Mouse (Mus musculus) limb, embryonic 13.5 days (tissue): ENCODE data around the gene Gm17304. TPM values are rescaled to one million over a fixed set of nuclear protein-coding genes. Genes with fewer than 3 reads are reported as not detected.

Experiments
- ATAC-seq: fragments of 200-750 bp; cut with Nextera tagmentation; 2 replicates; pipeline ENCODE4 v1.8.0; 2017; ENCODE audit warnings: low read depth, moderate number of reproducible peaks, moderate TSS enrichment; ENCODE audit not compliant: low FRiP score
- H3K27ac ChIP-seq: fragments of 300-500 bp; sonication (generic); 2 replicates; pipeline ENCODE4 v1.5.1; 2015; ENCODE audit warnings: inconsistent platforms, mild to moderate bottlenecking, moderate library complexity
- H3K27me3 ChIP-seq: fragments of 300-500 bp; sonication (generic); 2 replicates; pipeline ENCODE4 v1.6.1; 2015; ENCODE audit warnings: mild to moderate bottlenecking, inconsistent platforms
- H3K36me3 ChIP-seq: fragments of 300-500 bp; sonication (generic); 2 replicates; pipeline ENCODE4 v1.6.1; 2015; ENCODE audit warnings: inconsistent platforms, mild to moderate bottlenecking, moderate library complexity
- H3K4me1 ChIP-seq: fragments of 300-500 bp; sonication (generic); 2 replicates; pipeline ENCODE4 v1.6.1; 2015; ENCODE audit warnings: inconsistent platforms
- H3K4me2 ChIP-seq: fragments of 300-500 bp; sonication (generic); replicated peaks from 2 replicates; pipeline ENCODE4 v1.6.1; 2015; ENCODE audit warnings: inconsistent platforms, mild to moderate bottlenecking, moderate library complexity
- H3K4me3 ChIP-seq: fragments of 300-500 bp; sonication (generic); 2 replicates; pipeline ENCODE4 v1.5.1; 2015; ENCODE audit warnings: moderate library complexity, mild to moderate bottlenecking, inconsistent platforms
- H3K9ac ChIP-seq: fragments of 300-500 bp; sonication (generic); 2 replicates; pipeline ENCODE4 v1.6.1; 2015; ENCODE audit warnings: mild to moderate bottlenecking, inconsistent platforms
- H3K9me3 ChIP-seq: fragments of 300-500 bp; sonication (generic); 2 replicates; pipeline ENCODE4 v1.6.1; 2016; ENCODE audit warnings: inconsistent platforms
- WGBS: fragments of 180-500 bp; shearing (Covaris S2); methylation state at CpG from one replicate; pipeline ENCODE4 v1.1.7; 2015; 5-methylcytosine and 5-hydroxymethylcytosine counted together
- polyA plus RNA-seq: library from polyadenylated mRNA; unstranded; fragments of >200 nt; fragmentation: Nextera tagmentation; extraction: Ambion mirVana; gene quantifications from 2 replicates; pipeline ENCODE4 v1.2.1, GENCODE M21; 2015

Gene Gm17304
- polyA plus RNA-seq, 1 experiment from 2014 or later: not detected

GRCm38 (mm10) chr5:106594388-106594787, 14.5 kb upstream of the Gm17304 start:
- no peaks in the 10 kb centered on the region for H3K4me1 ChIP-seq
- H3K4me3 ChIP-seq: no peak overlapping the region
- H3K27me3 ChIP-seq: no peaks in the 10 kb centered on the region
- no peak for ATAC-seq
- no peak overlapping the region for H3K27ac ChIP-seq
- H3K9me3 ChIP-seq: no peaks in the 10 kb centered on the region; the same call in 1 of the 2 replicates
- no peak overlapping the region for H3K4me2 ChIP-seq
- H3K9ac ChIP-seq: no peak overlapping the region
- H3K36me3 ChIP-seq: peaks cover 29% of the 10 kb centered on the region

- H3K27ac ChIP-seq: no peak overlapping the region
- ATAC-seq: no peak
- H3K36me3 ChIP-seq: peaks cover 21% of the 10 kb centered on the region
- H3K9ac ChIP-seq: no peak overlapping the region
- no peaks in the 10 kb centered on the region for H3K9me3 ChIP-seq
- no peaks in the 10 kb centered on the region for H3K27me3 ChIP-seq
- 89% methylated on average over 2 of the region's 2 CpGs for WGBS
- H3K4me2 ChIP-seq: no peak overlapping the region
- H3K4me3 ChIP-seq: no peak overlapping the region
- no peaks in the 10 kb centered on the region for H3K4me1 ChIP-seq
Measured at GRCm38 (mm10) chr5:106597472-106597871, 11.4 kb upstream of the Gm17304 start.

GRCm38 (mm10) chr5:106599482-106599881, 9.4 kb upstream of the Gm17304 start:
- Histone ChIP-seq H3K27me3 (no peaks in the 10 kb centered on the region), H3K4me1 (no peaks in the 10 kb centered on the region), H3K9ac (no peak overlapping the region), H3K4me2 (no peak overlapping the region), H3K9me3 (no peaks in the 10 kb centered on the region), H3K4me3 (no peak overlapping the region), H3K27ac (no peak overlapping the region), H3K36me3 (peaks cover 22% of the 10 kb centered on the region)
- no peak for ATAC-seq
- 85% methylated on average over 8 of the region's 8 CpGs for WGBS

GRCm38 (mm10) chr5:106604381-106604780, 4.5 kb upstream of the Gm17304 start:
- no peak overlapping the region for H3K9ac ChIP-seq
- no peak for ATAC-seq
- peaks cover 11% of the 10 kb centered on the region for H3K4me1 ChIP-seq
- H3K36me3 ChIP-seq: peaks cover 26% of the 10 kb centered on the region
- H3K27ac ChIP-seq: no peak overlapping the region
- 89% methylated on average over 5 of the region's 5 CpGs for WGBS
- no peak overlapping the region for H3K4me3 ChIP-seq
- no peaks in the 10 kb centered on the region for H3K27me3 ChIP-seq
- no peak overlapping the region for H3K4me2 ChIP-seq
- H3K9me3 ChIP-seq: no peaks in the 10 kb centered on the region

GRCm38 (mm10) chr5:106605096-106605495, 3.8 kb upstream of the Gm17304 start:
- Histone ChIP-seq H3K4me3 (no peak overlapping the region), H3K27me3 (no peaks in the 10 kb centered on the region), H3K9ac (no peak overlapping the region), H3K27ac (no peak overlapping the region), H3K4me1 (peaks cover 11% of the 10 kb centered on the region), H3K9me3 (no peaks in the 10 kb centered on the region), H3K4me2 (no peak overlapping the region), H3K36me3 (peaks cover 26% of the 10 kb centered on the region)
- no peak for ATAC-seq
- WGBS: 87% methylated on average over 6 of the region's 6 CpGs

GRCm38 (mm10) chr5:106607081-106607480, 1.8 kb upstream of the Gm17304 start:
- Histone ChIP-seq H3K27me3 (no peaks in the 10 kb centered on the region), H3K4me2 (no peak overlapping the region), H3K9ac (no peak overlapping the region), H3K9me3 (no peaks in the 10 kb centered on the region), H3K27ac (no peak overlapping the region), H3K4me3 (no peak overlapping the region), H3K4me1 (peaks cover 11% of the 10 kb centered on the region), H3K36me3 (peaks cover 32% of the 10 kb centered on the region)
- ATAC-seq: no peak; the same call in 1 of the 2 replicates
- WGBS: 52% methylated on average over 5 of the region's 5 CpGs

GRCm38 (mm10) chr5:106612151-106612550, 3.3 kb downstream of the Gm17304 start:
- no peak for ATAC-seq
- Histone ChIP-seq H3K4me2 (no peak overlapping the region), H3K36me3 (peaks cover 38% of the 10 kb centered on the region), H3K27ac (no peak overlapping the region), H3K9ac (no peak overlapping the region), H3K27me3 (no peaks in the 10 kb centered on the region), H3K4me3 (no peak overlapping the region), H3K9me3 (no peaks in the 10 kb centered on the region), H3K4me1 (peaks cover 3% of the 10 kb centered on the region)
- WGBS: 81% methylated on average over 2 of the region's 2 CpGs

GRCm38 (mm10) chr5:106614570-106614969, 5.7 kb downstream of the Gm17304 start:
- 85% methylated on average over 7 of the region's 7 CpGs for WGBS
- Histone ChIP-seq H3K9ac (no peak overlapping the region), H3K27ac (no peak overlapping the region), H3K36me3 (peaks cover 40% of the 10 kb centered on the region), H3K27me3 (no peaks in the 10 kb centered on the region), H3K4me2 (no peak overlapping the region), H3K4me3 (no peak overlapping the region), H3K4me1 (no peaks in the 10 kb centered on the region), H3K9me3 (no peaks in the 10 kb centered on the region)
- ATAC-seq: no peak

GRCm38 (mm10) chr5:106615006-106615405, 6.1 kb downstream of the Gm17304 start:
- Histone ChIP-seq H3K27me3 (no peaks in the 10 kb centered on the region), H3K27ac (no peak overlapping the region), H3K4me2 (no peak overlapping the region), H3K4me1 (no peaks in the 10 kb centered on the region), H3K9ac (no peak overlapping the region), H3K36me3 (peaks cover 40% of the 10 kb centered on the region), H3K9me3 (no peaks in the 10 kb centered on the region), H3K4me3 (no peak overlapping the region)
- ATAC-seq: no peak
- WGBS: 84% methylated on average over 2 of the region's 2 CpGs

- H3K4me2 ChIP-seq: no peak overlapping the region
- H3K27ac ChIP-seq: no peak overlapping the region
- H3K9ac ChIP-seq: no peak overlapping the region
- no peaks in the 10 kb centered on the region for H3K9me3 ChIP-seq
- H3K4me3 ChIP-seq: no peak overlapping the region
- peaks cover 61% of the 10 kb centered on the region for H3K36me3 ChIP-seq
- H3K4me1 ChIP-seq: no peaks in the 10 kb centered on the region
- ATAC-seq: no peak
- no peaks in the 10 kb centered on the region for H3K27me3 ChIP-seq
- WGBS: 93% methylated on average over 6 of the region's 6 CpGs
Measured at GRCm38 (mm10) chr5:106620446-106620845, 11.5 kb downstream of the Gm17304 start.

GRCm38 (mm10) chr5:106622193-106622592, 13.3 kb downstream of the Gm17304 start:
- Histone ChIP-seq H3K27me3 (no peaks in the 10 kb centered on the region), H3K9ac (no peak overlapping the region), H3K9me3 (no peaks in the 10 kb centered on the region), H3K4me1 (no peaks in the 10 kb centered on the region), H3K4me3 (no peak overlapping the region), H3K36me3 (peaks cover 70% of the 10 kb centered on the region), H3K27ac (no peak overlapping the region), H3K4me2 (no peak overlapping the region)
- WGBS: 92% methylated on average over 5 of the region's 5 CpGs
- ATAC-seq: no peak

- H3K4me2 ChIP-seq: no peak overlapping the region
- H3K4me1 ChIP-seq: no peaks in the 10 kb centered on the region
- no peak overlapping the region for H3K9ac ChIP-seq
- no peaks in the 10 kb centered on the region for H3K9me3 ChIP-seq
- no peak for ATAC-seq
- no peaks in the 10 kb centered on the region for H3K27me3 ChIP-seq
- 90% methylated on average over 4 of the region's 4 CpGs for WGBS
- no peak overlapping the region for H3K4me3 ChIP-seq
- H3K27ac ChIP-seq: no peak overlapping the region
- H3K36me3 ChIP-seq: peaks cover 63% of the 10 kb centered on the region
Measured at GRCm38 (mm10) chr5:106623337-106623736, 14.4 kb downstream of the Gm17304 start.

- no peak for ATAC-seq
- Histone ChIP-seq H3K36me3 (peaks cover 33% of the 10 kb centered on the region), H3K9ac (no peak overlapping the region), H3K9me3 (no peaks in the 10 kb centered on the region), H3K4me2 (no peak overlapping the region), H3K4me1 (peaks cover 13% of the 10 kb centered on the region), H3K4me3 (no peak overlapping the region), H3K27me3 (no peaks in the 10 kb centered on the region), H3K27ac (no peak overlapping the region)
- WGBS: 65% methylated on average over 8 of the region's 8 CpGs
Measured at GRCm38 (mm10) chr5:106628369-106629149, 19.7 kb downstream of the Gm17304 start.
